Mouse (Mus musculus) liver, embryonic 16.5 days (tissue): ENCODE results near the gene Glis2. TPM values are rescaled to one million over a fixed set of nuclear protein-coding genes. Genes with fewer than 3 reads are reported as not detected.
A peak's percentile ranks its signal among the peaks of the same experiment; 100 is the strongest.

Experiments
- ATAC-seq: fragments of 200-750 bp; cut with Nextera tagmentation; 2 replicates; pipeline ENCODE4 v1.8.0; 2017; ENCODE audit warnings: low read depth, mild to moderate bottlenecking, moderate number of reproducible peaks, moderate library complexity
- H3K27ac ChIP-seq: fragments of 300-500 bp; sonication (generic); 2 replicates; pipeline ENCODE4 v1.5.1; 2014; ENCODE audit warnings: mild to moderate bottlenecking, low read length
- H3K27me3 ChIP-seq: fragments of 300-500 bp; sonication (generic); 2 replicates; pipeline ENCODE4 v1.6.1; 2014; ENCODE audit warnings: low read depth, low read length, mixed read lengths; ENCODE audit not compliant: control insufficient read depth, insufficient read depth
- H3K36me3 ChIP-seq: fragments of 300-500 bp; sonication (generic); 2 replicates; pipeline ENCODE4 v1.6.1; 2014; ENCODE audit warnings: mild to moderate bottlenecking; ENCODE audit not compliant: control insufficient read depth, insufficient read depth
- H3K4me1 ChIP-seq: fragments of 300-500 bp; sonication (generic); 2 replicates; pipeline ENCODE4 v1.6.1; 2014; ENCODE audit warnings: low read depth, low read length, mixed read lengths; ENCODE audit not compliant: control insufficient read depth
- H3K4me2 ChIP-seq: fragments of 300-500 bp; sonication (generic); 2 replicates; pipeline ENCODE4 v1.6.1; 2014; ENCODE audit warnings: low read depth, low read length, mixed read lengths
- H3K4me3 ChIP-seq: fragments of 300-500 bp; sonication (generic); 2 replicates; pipeline ENCODE4 v1.5.1; 2014; ENCODE audit warnings: low read depth, mild to moderate bottlenecking, low read length
- H3K9ac ChIP-seq: fragments of 300-500 bp; sonication (generic); 2 replicates; pipeline ENCODE4 v1.6.1; 2014; ENCODE audit warnings: low read depth, low read length
- H3K9me3 ChIP-seq: fragments of 300-500 bp; sonication (generic); replicated peaks from 2 replicates; pipeline ENCODE4 v1.6.1; 2016; ENCODE audit warnings: low read length; ENCODE audit not compliant: control insufficient read depth
- WGBS: fragments of 180-500 bp; shearing (Covaris S2); extraction: QIAGEN DNeasy Blood & Tissue Kit; methylation state at CpG from one replicate; pipeline ENCODE4 v1.1.7; 2014; ENCODE audit not compliant: insufficient replicate concordance; 5-methylcytosine and 5-hydroxymethylcytosine counted together
- polyA plus RNA-seq: library from polyadenylated mRNA; unstranded; fragments of >200 nt; fragmentation: Nextera tagmentation; extraction: Ambion mirVana; gene quantifications from 2 replicates; pipeline ENCODE4 v1.2.1, GENCODE M21; 2015

Glis2 gene
- polyA plus RNA-seq, 1 experiment from 2014 or later: 2.5 TPM

- no peak overlapping the region for H3K9ac ChIP-seq
- no peaks in the 10 kb centered on the region for H3K9me3 ChIP-seq
- 63% methylated on average over 4 of the region's 4 CpGs for WGBS
- H3K4me1 ChIP-seq: peaks cover 8% of the 10 kb centered on the region; the same call in 1 of the 2 replicates
- H3K4me3 ChIP-seq: no peak overlapping the region
- no peak overlapping the region for H3K27ac ChIP-seq
- H3K36me3 ChIP-seq: no peaks in the 10 kb centered on the region; the same call in 1 of the 2 replicates
- H3K27me3 ChIP-seq: no peaks in the 10 kb centered on the region
- no peak overlapping the region for H3K4me2 ChIP-seq
- no peak for ATAC-seq
Observed at GRCm38 (mm10) chr16:4652707-4653416, 58.3 kb downstream of the Glis2 start.

DNA sequence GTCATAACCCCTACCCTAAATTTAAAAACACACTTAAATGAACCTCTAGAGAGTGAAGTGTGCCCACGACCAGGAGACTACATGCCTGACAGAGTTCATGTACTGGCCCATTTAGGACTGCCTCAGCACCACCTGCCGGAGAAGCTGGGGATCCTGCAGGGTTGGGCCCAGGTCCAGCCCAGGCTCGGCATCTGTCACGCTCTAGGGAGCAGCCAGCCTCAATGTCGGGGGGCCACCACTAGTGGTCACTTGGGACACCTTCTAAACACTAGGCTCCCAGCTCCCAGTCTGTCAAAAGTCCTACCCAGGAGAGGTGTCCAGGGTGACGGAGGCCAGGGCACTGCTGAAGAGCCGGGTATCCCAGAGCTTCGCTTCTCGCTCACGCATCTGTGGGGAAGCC is 60.2 kb downstream of the Glis2 start:
- no peak for ATAC-seq
- Histone ChIP-seq H3K9me3 (no peaks in the 10 kb centered on the region), H3K36me3 (no peaks in the 10 kb centered on the region; the same call in 1 of the 2 replicates), H3K4me1 (peaks cover 8% of the 10 kb centered on the region; the same call in 1 of the 2 replicates), H3K4me3 (no peak overlapping the region), H3K4me2 (no peak overlapping the region), H3K27me3 (no peaks in the 10 kb centered on the region), H3K27ac (no peak overlapping the region), H3K9ac (no peak overlapping the region)
- 77% methylated on average over 10 of the region's 10 CpGs for WGBS

- Histone ChIP-seq H3K4me2 (no peak overlapping the region), H3K9me3 (no peaks in the 10 kb centered on the region), H3K9ac (no peak overlapping the region), H3K27me3 (no peaks in the 10 kb centered on the region), H3K4me3 (no peak overlapping the region), H3K36me3 (no peaks in the 10 kb centered on the region; the same call in 1 of the 2 replicates), H3K4me1 (peaks cover 8% of the 10 kb centered on the region; the same call in 1 of the 2 replicates), H3K27ac (0 out of 2 replicates have a peak overlapping the region, but pooled peaks have one; percentile 18)
- peak; percentile 59 for ATAC-seq
- 60% methylated on average over 4 of the region's 4 CpGs for WGBS
Observed at GRCm38 (mm10) chr16:4655251-4655734, 60.8 kb downstream of the Glis2 start.

- H3K4me3 ChIP-seq: no peak overlapping the region
Observed at GRCm38 (mm10) chr16:4655764-4656570, 61.5 kb downstream of the Glis2 start.

GRCm38 (mm10) chr16:4656571-4657081 is 62.1 kb downstream of the Glis2 start:
- no peak overlapping the region for H3K4me2 ChIP-seq
- ATAC-seq: no peak
- H3K4me1 ChIP-seq: peaks cover 8% of the 10 kb centered on the region; the same call in 1 of the 2 replicates
- no peak overlapping the region for H3K4me3 ChIP-seq
- 62% methylated on average over 9 of the region's 9 CpGs for WGBS
- H3K36me3 ChIP-seq: no peaks in the 10 kb centered on the region; the same call in none of the 2 replicates
- H3K9ac ChIP-seq: no peak overlapping the region
- no peaks in the 10 kb centered on the region for H3K9me3 ChIP-seq
- H3K27me3 ChIP-seq: no peaks in the 10 kb centered on the region
- H3K27ac ChIP-seq: no peak overlapping the region

More at GRCm38 (mm10) chr16:4655764-4656570, 61.5 kb downstream of the Glis2 start:
- WGBS: 36% methylated on average over 11 of the region's 11 CpGs
- Histone ChIP-seq H3K9me3 (no peaks in the 10 kb centered on the region), H3K9ac (no peak overlapping the region), H3K36me3 (no peaks in the 10 kb centered on the region; the same call in none of the 2 replicates), H3K27me3 (no peaks in the 10 kb centered on the region), H3K4me2 (no peak overlapping the region), H3K4me1 (peaks cover 8% of the 10 kb centered on the region; the same call in 1 of the 2 replicates), H3K27ac (no peak overlapping the region)
- no peak for ATAC-seq

- Histone ChIP-seq H3K4me3 (no peak overlapping the region), H3K27me3 (no peaks in the 10 kb centered on the region), H3K9me3 (no peaks in the 10 kb centered on the region), H3K4me2 (no peak overlapping the region), H3K4me1 (peaks cover 6% of the 10 kb centered on the region; the same call in 1 of the 2 replicates), H3K27ac (no peak overlapping the region), H3K36me3 (no peaks in the 10 kb centered on the region; the same call in 1 of the 2 replicates), H3K9ac (no peak overlapping the region)
- 55% methylated on average over 11 of the region's 11 CpGs for WGBS
- no peak for ATAC-seq
Observed at GRCm38 (mm10) chr16:4658781-4659245, 64.3 kb downstream of the Glis2 start.

DNA sequence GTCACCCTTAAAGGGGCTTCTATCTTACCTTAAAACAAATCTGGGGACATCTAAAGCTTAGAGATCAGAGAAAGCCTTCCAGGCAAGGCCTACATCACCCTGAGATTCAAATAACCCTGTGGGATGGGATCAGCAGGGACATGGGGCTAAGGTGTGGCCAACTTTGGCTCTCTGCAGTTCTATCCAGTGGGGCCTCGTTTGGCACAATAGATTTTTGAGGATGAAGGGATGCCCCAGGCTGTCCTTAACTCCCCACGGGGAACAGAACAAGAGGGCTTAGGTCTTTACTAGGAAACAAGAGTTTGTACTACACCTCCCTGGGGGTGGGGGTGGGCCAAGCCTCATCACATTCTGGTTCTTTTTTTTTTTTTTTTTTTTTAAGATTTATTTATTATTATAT is 64.8 kb downstream of the Glis2 start:
- no peak overlapping the region for H3K9ac ChIP-seq
- H3K36me3 ChIP-seq: no peaks in the 10 kb centered on the region; the same call in 1 of the 2 replicates
- no peak overlapping the region for H3K4me3 ChIP-seq
- no peak for ATAC-seq
- H3K4me2 ChIP-seq: no peak overlapping the region
- no peaks in the 10 kb centered on the region for H3K27me3 ChIP-seq
- H3K27ac ChIP-seq: no peak overlapping the region
- H3K9me3 ChIP-seq: no peaks in the 10 kb centered on the region
- WGBS: 65% methylated on average over 2 of the region's 2 CpGs
- peaks cover 6% of the 10 kb centered on the region; the same call in 1 of the 2 replicates for H3K4me1 ChIP-seq

- Histone ChIP-seq H3K4me2 (no peak overlapping the region), H3K4me3 (no peak overlapping the region), H3K4me1 (no peaks in the 10 kb centered on the region; the same call in 1 of the 2 replicates), H3K27ac (no peak overlapping the region), H3K9me3 (no peaks in the 10 kb centered on the region), H3K27me3 (no peaks in the 10 kb centered on the region), H3K36me3 (peaks cover 3% of the 10 kb centered on the region; the same call in 1 of the 2 replicates), H3K9ac (no peak overlapping the region)
- 71% methylated on average over 2 of the region's 2 CpGs for WGBS
- no peak for ATAC-seq
Observed at GRCm38 (mm10) chr16:4661605-4662004, 67.1 kb downstream of the Glis2 start.
